Mouse (Mus musculus) adrenal gland, postnatal 14 days (tissue): Measurements from ENCODE around the gene Scamp2. TPM values are rescaled to one million over a fixed set of nuclear protein-coding genes. Genes with fewer than 3 reads are reported as not detected.

ENCODE experiments used
- DNase-seq: peaks from one replicate; pipeline ENCODE4 v3.0.0; 2021; ENCODE audit warnings: mixed read lengths
- total RNA-seq: library from RNA; stranded (reverse); gene quantifications from 2 replicates; pipeline ENCODE4 v1.2.3, GENCODE M21; 2021

Gene Scamp2
- total RNA-seq, 1 experiment from 2014 or later = 41.8 TPM

- DNase-seq = no peak
These were observed 68.0 kb downstream of the Scamp2 start for GRCm38 (mm10) chr9:57628717-57629116.

- peak; percentile 92 for DNase-seq
These were observed 68.6 kb downstream of the Scamp2 start for GRCm38 (mm10) chr9:57629118-57629874.

GRCm38 (mm10) chr9:57633481-57634024, 72.8 kb downstream of the Scamp2 start:
- DNase-seq = peak; percentile 52

- DNase-seq = no peak
These were observed 76.5 kb downstream of the Scamp2 start for GRCm38 (mm10) chr9:57637272-57637671.

GRCm38 (mm10) chr9:57637741-57638322, 77.1 kb downstream of the Scamp2 start:
- peak; percentile 78 for DNase-seq

Other genes starting within 250 kb of the Scamp2 start
- gene Ppcdc, start 120.8 kb upstream of the Scamp2 start, total RNA-seq = 19.8 and 24.6 TPM in 2 replicates
- gene Scamp5, start 92.9 kb upstream of the Scamp2 start, total RNA-seq = 11.0 and 13.1 TPM in 2 replicates
- gene Rpp25, start 56.9 kb upstream of the Scamp2 start, total RNA-seq = 2.2 and 2.7 TPM in 2 replicates
- gene Cox5a, start 39.7 kb upstream of the Scamp2 start, total RNA-seq = 1,056 and 1,152 TPM in 2 replicates
- 17.5 and 19.1 TPM in 2 replicates for gene Fam219b, start 23.4 kb upstream of the Scamp2 start, total RNA-seq
- 35.8 and 38.6 TPM in 2 replicates for gene Mpi, start 8.2 kb upstream of the Scamp2 start, total RNA-seq
- 12.9 and 17.8 TPM in 2 replicates for gene Ulk3, start 28.5 kb downstream of the Scamp2 start, total RNA-seq
- gene Cplx3, start 45.3 kb downstream of the Scamp2 start, total RNA-seq = not detected in 2 replicates
- not detected in 2 replicates for gene Lman1l, start 59.8 kb downstream of the Scamp2 start, total RNA-seq
- gene Csk, start 92.7 kb downstream of the Scamp2 start, total RNA-seq = 71.0 and 75.6 TPM in 2 replicates
- 1.5 and 43.1 TPM in 2 replicates for gene Cyp1a2, start 122.8 kb downstream of the Scamp2 start, total RNA-seq
- gene Cyp1a1, start 127.0 kb downstream of the Scamp2 start, total RNA-seq = 0.37 TPM in 1 of 2 replicates, not detected in the other
- gene Edc3, start 147.6 kb downstream of the Scamp2 start, total RNA-seq = 8.9 and 10.6 TPM in 2 replicates
- gene Clk3, start 204.9 kb downstream of the Scamp2 start, total RNA-seq = 55.0 and 66.5 TPM in 2 replicates